Mouse (Mus musculus) limb, embryonic 14.5 days (tissue): Measurements from ENCODE around the gene Tigd4. TPM values are rescaled to one million over a fixed set of nuclear protein-coding genes. Genes with fewer than 3 reads are reported as not detected.

Experiments used
- ATAC-seq: fragments of 200-750 bp; cut with Nextera tagmentation; 2 replicates; pipeline ENCODE4 v1.8.0; 2017; ENCODE audit warnings: low read depth, moderate number of reproducible peaks, moderate TSS enrichment; ENCODE audit not compliant: low FRiP score
- DNase-seq: peaks from one replicate; pipeline ENCODE4 v3.0.0-alpha.2; 2015; ENCODE audit warnings: low spot score
- H3K27ac ChIP-seq: fragments of 300-500 bp; sonication (generic); replicated peaks from 2 replicates; pipeline ENCODE4 v1.5.1; 2014; ENCODE audit warnings: low read depth, mild to moderate bottlenecking, low read length, moderate library complexity, mixed read lengths
- H3K27me3 ChIP-seq: fragments of 300-500 bp; sonication (generic); 2 replicates; pipeline ENCODE4 v1.6.1; 2014; ENCODE audit warnings: low read length, mixed read lengths; ENCODE audit not compliant: control insufficient read depth, insufficient read depth
- H3K36me3 ChIP-seq: fragments of 300-500 bp; sonication (generic); 2 replicates; pipeline ENCODE4 v1.6.1; 2014; ENCODE audit warnings: mild to moderate bottlenecking, low read length, moderate library complexity, mixed read lengths; ENCODE audit not compliant: control insufficient read depth, insufficient read depth
- H3K4me1 ChIP-seq: fragments of 300-500 bp; sonication (generic); 2 replicates; pipeline ENCODE4 v1.6.1; 2014; ENCODE audit warnings: antibody characterized with exemption, low read length, mixed read lengths; ENCODE audit not compliant: control insufficient read depth, insufficient read depth
- H3K4me2 ChIP-seq: fragments of 300-500 bp; sonication (generic); replicated peaks from 2 replicates; pipeline ENCODE4 v1.6.1; 2014; ENCODE audit warnings: low read depth, mild to moderate bottlenecking, low read length, moderate library complexity; ENCODE audit not compliant: severe bottlenecking
- H3K4me3 ChIP-seq: fragments of 300-500 bp; sonication (generic); replicated peaks from 2 replicates; pipeline ENCODE4 v1.5.1; 2014; ENCODE audit warnings: low read length
- H3K9ac ChIP-seq: fragments of 300-500 bp; sonication (generic); 2 replicates; pipeline ENCODE4 v1.6.1; 2014; ENCODE audit warnings: mild to moderate bottlenecking, low read depth, low read length, moderate library complexity; ENCODE audit not compliant: severe bottlenecking
- H3K9me3 ChIP-seq: fragments of 300-500 bp; sonication (generic); 2 replicates; pipeline ENCODE4 v1.6.1; 2016; ENCODE audit warnings: low read length; ENCODE audit not compliant: control insufficient read depth
- POLR2A ChIP-seq: fragments of 200-500 bp; IDR thresholded peaks from 2 replicates; pipeline ENCODE4 v1.8.0; 2012; ENCODE audit warnings: inconsistent platforms, mild to moderate bottlenecking, moderate library complexity, borderline replicate concordance; ENCODE audit not compliant: insufficient read depth, insufficient read length; ENCODE audit errors: extremely low read depth
- WGBS: fragments of 180-500 bp; shearing (Covaris S2); extraction: QIAGEN DNeasy Blood & Tissue Kit; methylation state at CpG from one replicate; pipeline ENCODE4 v1.1.7; 2014; 5-methylcytosine and 5-hydroxymethylcytosine counted together
- polyA plus RNA-seq, 2 experiments: library from polyadenylated mRNA; depleted of rRNA in 1 of 2; stranded (reverse) in 1 of 2; unstranded in 1 of 2; fragments of >200 nt; fragmentation: Nextera tagmentation in 1 of 2; extraction: Ambion mirVana in 1 of 2; gene quantifications; 2 replicates each; pipeline versions ENCODE4 v1.2.1 to v1.2.3; 2012 to 2014

Tigd4 gene
- polyA plus RNA-seq, 2 experiments, result 1.1 to 1.3 TPM

DNA sequence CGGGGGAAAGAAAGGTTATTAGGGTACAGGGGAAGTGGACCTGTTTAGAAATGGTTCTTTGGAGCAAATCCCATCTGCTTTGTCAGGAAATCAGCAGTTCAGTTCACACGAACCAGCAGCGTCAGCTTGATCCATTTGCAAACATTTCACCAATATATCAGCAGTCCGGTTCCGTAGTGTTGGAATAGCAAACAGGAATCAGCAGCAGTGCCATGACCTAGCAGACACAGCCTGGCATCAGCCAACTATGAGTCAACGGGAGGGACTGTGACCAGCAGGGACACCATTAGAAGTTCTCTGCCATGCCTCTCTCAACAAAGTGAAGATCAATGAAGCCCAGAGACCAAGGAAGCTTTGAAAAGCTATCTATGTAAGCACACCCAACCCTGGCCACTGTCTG, 26.4 kb downstream of the Tigd4 start:
- 94% methylated on average over 6 of the region's 6 CpGs for WGBS
- Histone ChIP-seq H3K4me2 (no peak overlapping the region), H3K27me3 (no peaks in the 10 kb centered on the region), H3K36me3 (no peaks in the 10 kb centered on the region), H3K4me1 (no peaks in the 10 kb centered on the region), H3K9me3 (no peaks in the 10 kb centered on the region), H3K4me3 (no peak overlapping the region), H3K27ac (no peak overlapping the region), H3K9ac (no peak overlapping the region)
- DNase-seq, result no peak
- no peak for TF ChIP-seq POLR2A
- ATAC-seq, result no peak

DNA sequence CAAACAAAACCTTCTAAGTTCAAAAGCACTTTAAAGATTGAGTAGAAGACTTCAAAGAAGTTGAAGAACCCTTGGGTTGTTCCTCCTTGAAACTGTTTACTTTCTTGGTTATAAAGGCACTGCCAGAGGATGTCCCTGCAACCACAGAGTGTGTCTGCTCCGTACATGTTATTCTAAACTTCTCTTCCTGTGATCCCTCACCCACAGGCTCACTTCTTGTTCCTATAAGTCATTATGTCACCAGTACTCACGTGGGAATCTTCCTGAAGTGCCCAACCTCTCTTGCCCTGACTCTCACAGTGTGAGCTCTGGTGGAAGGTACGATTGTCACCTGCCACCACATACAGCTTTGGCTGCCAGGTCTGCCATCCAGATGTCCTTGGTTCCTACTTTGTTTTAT, 28.7 kb downstream of the Tigd4 start:
- 26% methylated on average over 3 of the region's 3 CpGs for WGBS
- no peak for ATAC-seq

DNA sequence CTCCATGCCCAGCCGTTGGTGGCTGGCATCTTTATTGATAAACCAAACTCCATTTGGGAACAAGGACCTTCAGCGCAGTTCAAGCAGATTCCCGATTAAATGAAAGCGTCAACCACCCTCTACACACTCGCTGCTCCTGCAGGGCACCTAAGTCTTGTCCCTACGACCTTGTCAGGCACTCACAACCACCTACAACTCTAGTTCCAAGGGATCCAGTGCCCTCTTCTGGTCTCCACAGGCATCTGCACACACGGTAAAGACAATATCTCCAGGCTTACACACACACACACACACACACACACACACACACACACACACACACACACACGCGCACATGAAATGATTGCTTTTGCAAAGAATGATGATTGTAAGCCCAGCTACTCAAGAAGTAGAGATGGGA, 38.2 kb downstream of the Tigd4 start:
- 93% methylated on average over 9 of the region's 9 CpGs for WGBS
- DNase-seq (no peak), ATAC-seq (no peak)
- H3K27ac ChIP-seq, result no peak overlapping the region
- TF ChIP-seq POLR2A, result no peak
- H3K9me3 ChIP-seq, result no peaks in the 10 kb centered on the region
- H3K4me1 ChIP-seq, result no peaks in the 10 kb centered on the region
- H3K36me3 ChIP-seq, result no peaks in the 10 kb centered on the region
- H3K4me2 ChIP-seq, result no peak overlapping the region
- no peaks in the 10 kb centered on the region for H3K27me3 ChIP-seq
- no peak overlapping the region for H3K9ac ChIP-seq
- H3K4me3 ChIP-seq, result no peak overlapping the region

More for the DNA sequence above, 28.7 kb downstream of the Tigd4 start:
- H3K9ac ChIP-seq, result no peak overlapping the region
- H3K4me2 ChIP-seq, result no peak overlapping the region
- H3K36me3 ChIP-seq, result no peaks in the 10 kb centered on the region
- DNase-seq, result no peak
- no peak for TF ChIP-seq POLR2A
- H3K27me3 ChIP-seq, result no peaks in the 10 kb centered on the region
- no peaks in the 10 kb centered on the region for H3K9me3 ChIP-seq
- H3K4me3 ChIP-seq, result no peak overlapping the region
- no peaks in the 10 kb centered on the region for H3K4me1 ChIP-seq
- H3K27ac ChIP-seq, result no peak overlapping the region

DNA sequence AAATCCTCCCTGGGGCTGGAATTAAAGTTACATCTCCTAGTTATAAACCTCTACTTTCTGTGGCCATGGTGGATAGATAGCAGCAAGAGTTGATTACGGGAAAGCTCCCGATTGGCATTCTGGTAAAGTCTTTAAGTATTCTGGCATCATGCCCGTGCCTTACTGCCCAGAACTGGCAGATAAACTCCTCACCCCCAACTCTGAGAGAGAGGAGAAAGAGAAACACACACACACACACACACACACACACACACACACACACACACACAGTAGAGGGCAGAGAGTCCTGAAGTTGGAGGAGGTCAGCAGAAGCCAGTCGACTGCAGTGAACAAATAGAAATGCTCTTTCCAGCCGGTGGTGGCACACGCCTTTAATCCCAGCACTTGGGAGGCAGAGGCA, 43.7 kb downstream of the Tigd4 start:
- Histone ChIP-seq H3K36me3 (no peaks in the 10 kb centered on the region), H3K4me3 (no peak overlapping the region), H3K4me2 (no peak overlapping the region), H3K4me1 (no peaks in the 10 kb centered on the region), H3K9ac (no peak overlapping the region), H3K27ac (no peak overlapping the region), H3K9me3 (no peaks in the 10 kb centered on the region), H3K27me3 (no peaks in the 10 kb centered on the region)
- ATAC-seq (no peak), DNase-seq (no peak)
- 84% methylated on average over 6 of the region's 6 CpGs for WGBS
- TF ChIP-seq POLR2A, result no peak

DNA sequence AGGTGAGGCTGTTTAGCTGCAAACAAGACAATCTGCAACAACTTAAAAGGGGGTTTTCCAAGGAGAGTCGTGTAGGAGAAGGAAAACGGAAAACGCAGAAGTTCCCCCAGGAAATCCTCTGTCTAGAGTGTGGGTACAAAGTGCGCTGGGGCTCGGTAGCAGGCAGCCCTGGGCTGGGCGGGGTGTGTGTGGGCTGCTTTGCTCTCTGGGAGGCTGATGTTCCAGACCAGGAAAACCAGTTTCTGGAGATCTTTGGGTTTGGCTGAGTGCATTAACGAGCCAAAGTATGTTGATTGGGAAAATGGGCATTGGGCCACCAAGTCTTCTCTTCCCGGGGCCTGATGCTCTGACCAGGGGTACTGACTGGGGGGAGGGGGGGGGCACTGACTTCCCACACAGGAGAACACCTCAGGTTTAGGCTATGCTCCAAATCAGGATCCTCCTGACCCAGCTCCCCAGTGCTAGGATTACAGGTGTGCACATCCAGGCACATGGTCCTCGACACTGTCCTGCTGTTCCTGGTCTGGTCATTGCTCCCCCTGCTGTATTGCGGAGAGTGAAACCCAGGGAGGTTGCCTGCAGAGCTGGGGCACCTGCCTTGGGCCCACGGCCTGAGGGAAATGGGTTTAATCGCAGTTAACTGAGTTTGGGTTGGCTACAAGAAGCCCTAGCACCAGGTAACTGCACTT, 44.7 kb downstream of the Tigd4 start:
- ATAC-seq, result no peak
- no peak for TF ChIP-seq POLR2A
- Histone ChIP-seq H3K4me1 (no peaks in the 10 kb centered on the region), H3K36me3 (no peaks in the 10 kb centered on the region), H3K9me3 (no peaks in the 10 kb centered on the region), H3K4me2 (no peak overlapping the region), H3K27me3 (no peaks in the 10 kb centered on the region), H3K4me3 (no peak overlapping the region), H3K27ac (no peak overlapping the region), H3K9ac (no peak overlapping the region)
- 56% methylated on average over 12 of the region's 12 CpGs for WGBS
- DNase-seq, result peak; percentile 33

DNA sequence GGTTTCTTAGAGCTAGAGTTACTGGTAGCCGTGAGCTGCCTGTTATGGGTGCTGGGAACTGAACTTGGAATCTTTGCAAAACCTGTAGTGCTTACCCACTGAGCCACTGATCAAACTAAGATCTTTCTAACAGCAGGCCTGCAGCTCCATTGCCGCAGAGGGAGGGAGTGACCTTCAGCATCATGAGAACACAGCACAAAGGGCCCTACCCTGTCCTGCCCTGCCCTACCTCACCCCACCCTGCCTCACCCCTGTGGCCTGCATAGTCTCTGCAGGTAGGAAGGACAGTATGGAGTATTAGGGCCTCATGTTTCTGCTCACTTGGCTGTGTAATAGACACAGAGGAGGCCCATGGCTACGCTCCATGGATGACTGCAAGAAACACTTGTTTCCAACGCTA, 45.5 kb downstream of the Tigd4 start:
- Histone ChIP-seq H3K4me1 (no peaks in the 10 kb centered on the region), H3K4me3 (no peak overlapping the region), H3K9ac (no peak overlapping the region), H3K27me3 (no peaks in the 10 kb centered on the region), H3K27ac (no peak overlapping the region), H3K9me3 (no peaks in the 10 kb centered on the region), H3K4me2 (no peak overlapping the region), H3K36me3 (no peaks in the 10 kb centered on the region)
- DNase-seq (no peak), ATAC-seq (no peak)
- 79% methylated on average over 4 of the region's 4 CpGs for WGBS
- TF ChIP-seq POLR2A, result no peak
